Mouse (Mus musculus): Measurements from ENCODE around the gene Cux2.

Cux2 gene

GRCm38 (mm10) chr5:122017778-122018177 is 32.1 kb downstream of the Cux2 start:
- DNase-seq (ENCODE audit: low read depth in 1 of 2, low spot score in 2 of 2), result no peak

GRCm38 (mm10) chr5:122017269-122017668 is 32.6 kb downstream of the Cux2 start:
- DNase-seq (ENCODE audit: low read depth in 1 of 2, low spot score in 2 of 2), result no peak

- no peak for DNase-seq (ENCODE audit: low read depth in 1 of 2, low spot score in 2 of 2)
Measured at GRCm38 (mm10) chr5:122016744-122017143, 33.2 kb downstream of the Cux2 start.

- DNase-seq (ENCODE audit: low read depth in 1 of 2, low spot score in 2 of 2), result no peak
Measured at GRCm38 (mm10) chr5:122015149-122015548, 34.8 kb downstream of the Cux2 start.

- DNase-seq (ENCODE audit: low read depth in 1 of 2, low spot score in 2 of 2), result no peak
Measured at GRCm38 (mm10) chr5:122014671-122015070, 35.2 kb downstream of the Cux2 start.

- no peak for DNase-seq (ENCODE audit: low read depth in 1 of 2, low spot score in 2 of 2)
Measured at GRCm38 (mm10) chr5:122011289-122011688, 38.6 kb downstream of the Cux2 start.

GRCm38 (mm10) chr5:122007946-122008441 is 41.9 kb downstream of the Cux2 start:
- DNase-seq (ENCODE audit: low read depth in 1 of 2, low spot score in 2 of 2), result no peak

- no peak for DNase-seq (ENCODE audit: low read depth in 1 of 2, low spot score in 2 of 2)
Measured at GRCm38 (mm10) chr5:122003460-122003859, 46.4 kb downstream of the Cux2 start.

GRCm38 (mm10) chr5:122002148-122002547 is 47.8 kb downstream of the Cux2 start:
- no peak for DNase-seq (ENCODE audit: low read depth in 1 of 2, low spot score in 2 of 2)

GRCm38 (mm10) chr5:122001311-122001710 is 48.6 kb downstream of the Cux2 start:
- no peak for DNase-seq (ENCODE audit: low read depth in 1 of 2, low spot score in 2 of 2)

- no peak for DNase-seq (ENCODE audit: low read depth in 1 of 2, low spot score in 2 of 2)
Measured at GRCm38 (mm10) chr5:122000381-122000780, 49.5 kb downstream of the Cux2 start.

- peak in 1 of 2 experiments; percentile 5 for DNase-seq (ENCODE audit: low read depth in 1 of 2, low spot score in 2 of 2)
Measured at GRCm38 (mm10) chr5:121998981-121999795, 50.7 kb downstream of the Cux2 start.

- DNase-seq (ENCODE audit: low read depth in 1 of 2, low spot score in 2 of 2), result no peak
Measured at GRCm38 (mm10) chr5:121998281-121998680, 51.6 kb downstream of the Cux2 start.

GRCm38 (mm10) chr5:121996701-121997100 is 53.2 kb downstream of the Cux2 start:
- DNase-seq (ENCODE audit: low read depth in 1 of 2, low spot score in 2 of 2), result no peak

- no peak for DNase-seq (ENCODE audit: low read depth in 1 of 2, low spot score in 2 of 2)
Measured at GRCm38 (mm10) chr5:121994808-121995207, 55.1 kb downstream of the Cux2 start.

GRCm38 (mm10) chr5:121991914-121992313 is 58.0 kb downstream of the Cux2 start:
- DNase-seq (ENCODE audit: low read depth in 1 of 2, low spot score in 2 of 2), result no peak

GRCm38 (mm10) chr5:121985855-121986254 is 64.0 kb downstream of the Cux2 start:
- no peak for DNase-seq (ENCODE audit: low read depth in 1 of 2, low spot score in 2 of 2)

- no peak for DNase-seq (ENCODE audit: low read depth in 1 of 2, low spot score in 2 of 2)
Measured at GRCm38 (mm10) chr5:121981650-121982131, 68.2 kb downstream of the Cux2 start.

GRCm38 (mm10) chr5:121976331-121976730 is 73.6 kb downstream of the Cux2 start:
- DNase-seq (ENCODE audit: low read depth in 1 of 2, low spot score in 2 of 2), result no peak

- no peak for DNase-seq (ENCODE audit: low read depth in 1 of 2, low spot score in 2 of 2)
Measured at GRCm38 (mm10) chr5:121973541-121973940, 76.4 kb downstream of the Cux2 start.

GRCm38 (mm10) chr5:121972680-121973192 is 77.2 kb downstream of the Cux2 start:
- no peak for DNase-seq (ENCODE audit: low read depth in 1 of 2, low spot score in 2 of 2)

- DNase-seq (ENCODE audit: low read depth in 1 of 2, low spot score in 2 of 2), result no peak
Measured at GRCm38 (mm10) chr5:121968999-121969398, 80.9 kb downstream of the Cux2 start.
